Mouse (Mus musculus) kidney, adult 2 months (tissue): Measurements from ENCODE around the gene Tbx6. TPM values are rescaled to one million over a fixed set of nuclear protein-coding genes. Genes with fewer than 3 reads are reported as not detected.

Experiments
- DNase-seq: peaks from one replicate; pipeline ENCODE4 v3.0.0; 2021
- H3K27ac ChIP-seq: fragments of 200-500 bp; 2 replicates; pipeline ENCODE4 v1.5.1; 2012; ENCODE audit warnings: low read depth, low read length, control low read depth, inconsistent platforms; ENCODE audit not compliant: insufficient read depth
- H3K27me3 ChIP-seq: fragments of 200-500 bp; replicated peaks from 2 replicates; pipeline ENCODE4 v1.6.1; 2012; ENCODE audit warnings: mild to moderate bottlenecking, moderate library complexity, low read length, inconsistent platforms; ENCODE audit not compliant: control insufficient read depth, insufficient read depth
- H3K36me3 ChIP-seq: fragments of 200-500 bp; 2 replicates; pipeline ENCODE4 v1.6.1; 2012; ENCODE audit warnings: mild to moderate bottlenecking, moderate library complexity, low read length, inconsistent platforms; ENCODE audit not compliant: control insufficient read depth, insufficient read depth
- H3K4me1 ChIP-seq: fragments of 200-500 bp; 2 replicates; pipeline ENCODE4 v1.6.1; 2011; ENCODE audit warnings: low read length; ENCODE audit not compliant: control insufficient read depth, insufficient read depth
- H3K4me3 ChIP-seq: fragments of 200-500 bp; 2 replicates; pipeline ENCODE4 v1.5.1; 2011; ENCODE audit warnings: mild to moderate bottlenecking, low read depth, low read length, control low read depth; ENCODE audit not compliant: insufficient read depth
- CTCF ChIP-seq: fragments of 200-500 bp; conservative IDR thresholded peaks from 2 replicates; pipeline ENCODE4 v1.5.1; 2011; ENCODE audit warnings: low read depth, mild to moderate bottlenecking, control low read depth, low read length, moderate library complexity, mixed read lengths; ENCODE audit not compliant: insufficient read depth, insufficient read length
- POLR2A ChIP-seq: fragments of 200-500 bp; IDR thresholded peaks from one replicate; pipeline ENCODE4 v1.6.1; 2011; ENCODE audit warnings: low read depth, low read length, control low read depth
- WGBS: fragments of 180-500 bp; shearing (Covaris S2); methylation state at CpG from one replicate; pipeline ENCODE4 v1.1.7; 2018; 5-methylcytosine and 5-hydroxymethylcytosine counted together
- polyA plus RNA-seq: library from polyadenylated mRNA; depleted of rRNA; stranded (reverse); fragments of >200 nt; gene quantifications from 2 replicates; pipeline ENCODE4 v1.2.3, GENCODE M21; 2012

Tbx6 gene
- polyA plus RNA-seq, 1 experiment: 2.1 TPM

DNA sequence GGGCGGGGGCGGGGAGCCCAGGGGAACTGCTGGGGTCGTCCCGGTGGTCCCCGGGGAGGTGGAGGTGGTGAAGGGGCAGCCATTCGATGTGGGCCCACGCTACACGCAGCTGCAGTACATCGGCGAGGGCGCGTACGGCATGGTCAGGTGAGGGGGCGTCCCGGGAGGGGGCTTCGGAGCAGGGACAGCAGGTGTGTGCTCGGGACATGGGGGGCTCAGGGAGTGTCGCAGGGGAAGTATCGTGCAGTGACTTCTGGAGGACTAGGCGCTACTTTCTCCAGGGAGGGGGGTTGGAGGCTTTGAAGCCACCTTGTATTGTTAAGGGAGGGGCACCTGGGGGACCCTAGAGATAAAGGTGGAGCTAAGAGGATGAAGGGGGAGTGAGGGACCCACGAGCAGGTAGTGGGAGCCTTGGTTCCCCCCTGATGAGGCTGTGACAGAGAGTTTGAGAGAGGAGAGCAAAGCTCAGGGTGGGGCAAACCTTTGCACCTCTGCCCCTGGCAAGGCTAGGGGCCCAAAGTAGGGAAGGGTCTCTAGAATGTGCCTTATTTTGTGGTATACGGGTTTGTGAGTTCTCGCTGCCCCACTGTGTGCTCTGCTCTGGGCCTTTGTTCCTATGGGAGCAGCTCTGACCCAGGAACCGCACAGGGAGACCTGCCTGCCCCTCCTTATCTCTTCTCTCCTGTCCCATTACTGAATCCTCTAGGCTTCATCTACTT, 21.5 kb upstream of the Tbx6 start:
- no peak for DNase-seq

GRCm38 (mm10) chr7:126760391-126760802, 20.9 kb upstream of the Tbx6 start:
- WGBS: 33% methylated on average over 3 of the region's 3 CpGs

More for the DNA sequence above, 21.5 kb upstream of the Tbx6 start:
- H3K36me3 ChIP-seq: no peaks in the 10 kb centered on the region; the same call in 1 of the 2 replicates
- H3K27me3 ChIP-seq: no peaks in the 10 kb centered on the region
- peak overlapping the region; percentile 90 for H3K4me3 ChIP-seq
- H3K27ac ChIP-seq: peak overlapping the region; percentile 81
- 2% methylated on average over 22 of the region's 24 CpGs for WGBS
- H3K4me1 ChIP-seq: peaks cover 4% of the 10 kb centered on the region; the same call in 1 of the 2 replicates
- TF ChIP-seq CTCF (no peak), POLR2A (no peak)

GRCm38 (mm10) chr7:126760956-126761355, 20.3 kb upstream of the Tbx6 start:
- no peaks in the 10 kb centered on the region; the same call in 1 of the 2 replicates for H3K36me3 ChIP-seq
- WGBS: 58% methylated on average over 4 of the region's 4 CpGs
- no peak overlapping the region for H3K4me3 ChIP-seq
- H3K4me1 ChIP-seq: no peaks in the 10 kb centered on the region
- no peaks in the 10 kb centered on the region for H3K27me3 ChIP-seq
- DNase-seq: no peak
- peak overlapping the region; percentile 81 for H3K27ac ChIP-seq
- TF ChIP-seq CTCF (no peak), POLR2A (no peak)

More at GRCm38 (mm10) chr7:126760391-126760802, 20.9 kb upstream of the Tbx6 start:
- DNase-seq: peak; percentile 86
- Histone ChIP-seq H3K27ac (peak overlapping the region; percentile 81), H3K27me3 (no peaks in the 10 kb centered on the region), H3K36me3 (no peaks in the 10 kb centered on the region; the same call in 1 of the 2 replicates), H3K4me3 (peak overlapping the region; percentile 90), H3K4me1 (no peaks in the 10 kb centered on the region)
- TF ChIP-seq CTCF: no peak
- TF ChIP-seq POLR2A: no peak

- no peak for DNase-seq
- TF ChIP-seq POLR2A (no peak), CTCF (no peak)
- H3K36me3 ChIP-seq: no peaks in the 10 kb centered on the region; the same call in 1 of the 2 replicates
- H3K27me3 ChIP-seq: no peaks in the 10 kb centered on the region
- no peak overlapping the region for H3K4me3 ChIP-seq
- no peaks in the 10 kb centered on the region; the same call in 1 of the 2 replicates for H3K4me1 ChIP-seq
- 49% methylated on average over 6 of the region's 6 CpGs for WGBS
- 0 out of 2 replicates have a peak overlapping the region, but pooled peaks have one; percentile 2 for H3K27ac ChIP-seq
Observed at GRCm38 (mm10) chr7:126761529-126762067, 19.7 kb upstream of the Tbx6 start.

DNA sequence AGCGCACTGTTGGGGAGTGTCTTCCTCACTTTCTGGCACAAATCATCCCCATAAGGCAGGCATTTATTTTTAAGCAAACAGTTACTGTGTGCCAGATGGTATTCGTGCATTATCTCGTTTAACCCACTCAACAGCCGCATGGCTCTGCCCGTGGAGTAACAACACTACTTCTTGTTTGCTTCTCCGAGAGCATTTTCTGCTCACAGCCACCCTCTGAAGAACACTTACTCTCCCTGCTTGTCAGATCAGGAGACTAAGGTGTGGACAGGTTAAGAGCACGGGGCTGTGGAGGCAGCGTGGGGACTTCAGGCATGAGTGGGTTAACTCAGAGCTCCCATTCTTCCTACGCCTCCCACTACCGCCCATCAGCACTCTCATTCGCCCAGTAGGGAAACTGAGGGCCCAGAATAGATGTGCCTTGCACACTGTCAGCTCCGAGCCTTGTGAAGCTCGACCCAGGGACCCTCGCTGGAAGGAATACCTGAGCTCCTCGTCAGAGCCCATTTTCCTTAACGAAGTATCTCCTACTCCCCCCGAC, 18.7 kb upstream of the Tbx6 start:
- DNase-seq: no peak
- no peak for TF ChIP-seq CTCF
- TF ChIP-seq POLR2A: no peak
- Histone ChIP-seq H3K27me3 (no peaks in the 10 kb centered on the region), H3K36me3 (no peaks in the 10 kb centered on the region; the same call in 1 of the 2 replicates), H3K4me3 (no peak overlapping the region), H3K4me1 (no peaks in the 10 kb centered on the region; the same call in 1 of the 2 replicates), H3K27ac (no peak overlapping the region)
- 84% methylated on average over 17 of the region's 17 CpGs for WGBS

DNA sequence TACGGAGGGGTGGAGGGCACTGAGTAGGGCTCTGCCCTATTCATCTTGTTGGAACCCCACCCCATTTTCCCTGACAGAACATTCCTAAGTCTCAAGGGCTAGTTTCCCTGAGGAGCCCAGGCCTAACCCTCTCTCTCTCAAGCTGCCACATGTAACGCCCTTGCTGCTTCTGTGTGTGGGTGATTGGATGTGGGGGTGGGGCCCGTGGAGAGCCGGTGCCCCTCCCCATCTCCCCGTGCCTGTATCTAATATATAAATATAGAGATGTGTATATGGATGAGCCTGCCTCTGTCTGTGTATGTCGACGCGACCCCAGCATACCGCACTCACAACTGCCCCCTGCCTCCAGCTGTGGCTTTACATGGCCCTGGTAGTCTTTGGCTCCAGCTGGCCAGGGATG, 15.7 kb upstream of the Tbx6 start:
- Histone ChIP-seq H3K4me1 (no peaks in the 10 kb centered on the region; the same call in 1 of the 2 replicates), H3K36me3 (no peaks in the 10 kb centered on the region; the same call in 1 of the 2 replicates), H3K27me3 (no peaks in the 10 kb centered on the region), H3K4me3 (no peak overlapping the region), H3K27ac (no peak overlapping the region)
- TF ChIP-seq CTCF: no peak
- no peak for TF ChIP-seq POLR2A
- 89% methylated on average over 9 of the region's 9 CpGs for WGBS
- no peak for DNase-seq

GRCm38 (mm10) chr7:126766201-126766600, 15.1 kb upstream of the Tbx6 start, which contains the start of gene Gdpd3:
Gdpd3 (plus strand) TSS chr7:126766334.
- Histone ChIP-seq H3K4me1 (no peaks in the 10 kb centered on the region; the same call in 1 of the 2 replicates), H3K27me3 (no peaks in the 10 kb centered on the region), H3K27ac (no peak within 1 kb of the TSS), H3K4me3 (peak within 1 kb of the TSS; percentile 10; the same call in 1 of the 2 replicates), H3K36me3 (no peaks in the 10 kb centered on the region; the same call in 1 of the 2 replicates)
- peak; percentile 69 for DNase-seq
- 68% methylated on average over 16 of the region's 16 CpGs for WGBS
- no peak for TF ChIP-seq POLR2A
- no peak for TF ChIP-seq CTCF
